ENCODE assay signal across 8 mouse cellular contexts in the genomic region with DNA sequence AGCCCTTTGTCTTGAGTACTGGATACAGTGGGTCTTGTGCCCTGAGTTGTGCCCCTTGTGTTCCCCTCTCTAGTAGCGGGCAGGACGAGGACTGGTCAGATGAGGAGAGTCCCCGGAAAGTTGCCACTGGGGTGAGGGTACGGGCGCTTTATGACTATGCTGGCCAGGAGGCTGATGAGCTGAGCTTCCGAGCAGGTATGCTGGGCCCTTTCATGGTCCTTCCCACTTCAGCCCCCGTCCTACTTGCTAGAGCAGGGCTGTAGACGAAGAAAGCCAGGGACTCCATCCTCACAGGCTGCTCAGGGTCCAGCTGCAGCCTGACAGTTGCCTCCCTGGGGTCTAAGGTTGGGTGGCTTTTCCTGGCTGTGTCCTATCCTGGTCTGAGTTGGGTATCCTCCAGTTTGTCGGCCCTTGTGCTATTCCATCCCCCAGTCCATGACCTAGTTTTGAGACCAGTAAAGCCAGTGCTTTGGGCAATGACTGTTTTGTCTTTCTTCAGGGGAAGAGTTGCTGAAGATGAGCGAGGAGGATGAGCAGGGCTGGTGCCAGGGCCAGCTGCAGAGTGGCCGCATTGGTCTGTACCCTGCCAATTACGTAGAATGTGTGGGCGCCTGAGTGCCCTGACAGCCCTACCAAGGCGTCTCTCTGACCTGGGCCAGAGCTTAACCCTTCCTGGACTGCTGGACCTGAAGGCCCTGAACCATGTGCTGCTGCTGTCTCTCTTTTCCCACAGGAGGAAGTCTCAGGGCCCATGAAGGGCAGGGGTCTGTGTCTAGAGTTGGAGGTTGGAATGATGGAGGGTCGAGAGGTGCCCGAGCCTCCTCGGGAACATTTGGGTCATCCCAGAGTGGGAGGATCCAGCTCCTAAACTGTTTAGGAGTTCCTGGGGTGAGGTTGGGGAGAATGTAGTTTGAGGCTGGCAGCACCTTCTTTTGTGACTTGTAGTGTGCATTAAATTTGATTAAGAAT. TPM values are rescaled to one million over a fixed set of nuclear protein-coding genes. Genes with fewer than 3 reads are reported as not detected.
DNase-seq lines count a peak whose midpoint lies in the region; ATAC-seq lines count a peak whose summit lies in the region.

No protein-coding gene starts in this region.

- H3K4me1 ChIP-seq in embryonic facial prominence, embryonic 10.5 days, result peaks cover 33% of the 10 kb centered on the region
- H3K4me1 ChIP-seq in hindbrain, embryonic 13.5 days (replicated peaks), result peaks cover 22% of the 10 kb centered on the region
- peaks cover 15% of the 10 kb centered on the region for H3K4me1 ChIP-seq in midbrain, embryonic 14.5 days (ENCODE audit: control insufficient read depth, insufficient read depth, low read length)

- H3K4me2 ChIP-seq in hindbrain, embryonic 13.5 days, result peak overlapping the region; percentile 78
- H3K4me2 ChIP-seq in midbrain, embryonic 14.5 days (ENCODE audit: low read length), result peak overlapping the region; percentile 77

- no peaks in the 10 kb centered on the region for H3K9me3 ChIP-seq in embryonic facial prominence, embryonic 10.5 days
- no peaks in the 10 kb centered on the region for H3K9me3 ChIP-seq in hindbrain, embryonic 13.5 days
- no peaks in the 10 kb centered on the region for H3K9me3 ChIP-seq in midbrain, embryonic 14.5 days (ENCODE audit: control insufficient read depth, low read length)

- peak overlapping the region; percentile 89 for H3K9ac ChIP-seq in hindbrain, embryonic 13.5 days
- peak overlapping the region; percentile 86 for H3K9ac ChIP-seq in midbrain, embryonic 14.5 days (replicated peaks; ENCODE audit: low read length)

- 0 out of 2 replicates have a peak, but pooled peaks cover 2% of the 10 kb centered on the region for H3K27me3 ChIP-seq in embryonic facial prominence, embryonic 10.5 days (replicated peaks; ENCODE audit: low read depth, poor library complexity, severe bottlenecking)
- no peaks in the 10 kb centered on the region for H3K27me3 ChIP-seq in hindbrain, embryonic 13.5 days
- H3K27me3 ChIP-seq in midbrain, embryonic 14.5 days (ENCODE audit: control insufficient read depth, insufficient read depth, low read length), result no peaks in the 10 kb centered on the region

- peak overlapping the region; percentile 92 for H3K4me3 ChIP-seq in embryonic facial prominence, embryonic 10.5 days
- peak overlapping the region; percentile 64 for H3K4me3 ChIP-seq in hindbrain, embryonic 13.5 days
- H3K4me3 ChIP-seq in midbrain, embryonic 14.5 days (replicated peaks; ENCODE audit: low read depth, low read length), result peak overlapping the region; percentile 76

- WGBS in embryonic facial prominence, embryonic 10.5 days, result 86% methylated on average over 17 of the region's 17 CpGs
- WGBS in hindbrain, embryonic 13.5 days, result 87% methylated on average over 17 of the region's 17 CpGs
- 89% methylated on average over 17 of the region's 17 CpGs for WGBS in midbrain, embryonic 14.5 days

- 0 out of 2 replicates have a peak, but pooled peaks have one; percentile 1 for ATAC-seq in hindbrain, embryonic 13.5 days (ENCODE audit: low FRiP score)
- no peak for ATAC-seq in midbrain, embryonic 14.5 days (ENCODE audit: low FRiP score, low TSS enrichment)

- DNase-seq in kidney, adult 18-20 months, result peak; percentile 19
- DNase-seq in kidney, postnatal 36 days, result no peak
- DNase-seq in embryonic facial prominence, embryonic 10.5 days (ENCODE audit: low spot score), result no peak
- DNase-seq in midbrain, embryonic 14.5 days, result no peak
- DNase-seq in gastrocnemius, adult 18-20 months (ENCODE audit: low spot score), result no peak
- no peak for DNase-seq in MN1 (ENCODE audit: low spot score)
- no peak for DNase-seq in left cerebral cortex, adult 11 months (ENCODE audit: low spot score)

- H3K36me3 ChIP-seq in embryonic facial prominence, embryonic 10.5 days (replicated peaks), result peaks cover 58% of the 10 kb centered on the region
- peaks cover 22% of the 10 kb centered on the region for H3K36me3 ChIP-seq in hindbrain, embryonic 13.5 days
- peaks cover 27% of the 10 kb centered on the region for H3K36me3 ChIP-seq in midbrain, embryonic 14.5 days (ENCODE audit: control insufficient read depth, insufficient read depth, low read length)

- peak overlapping the region; percentile 97 for H3K27ac ChIP-seq in embryonic facial prominence, embryonic 10.5 days (replicated peaks)
- peak overlapping the region; percentile 96 for H3K27ac ChIP-seq in hindbrain, embryonic 13.5 days
- peak overlapping the region; percentile 91 for H3K27ac ChIP-seq in midbrain, embryonic 14.5 days (replicated peaks; ENCODE audit: low read depth, low read length)

RNA-seq across cellular contexts. Expression of gene Arfgap2, which starts 0.8 kb away (rescaled TPM):
- 101 and 102 TPM in 2 replicates for polyA plus RNA-seq in embryonic facial prominence, embryonic 10.5 days (2016; fragmentation: Nextera tagmentation; extraction: Ambion mirVana)
- polyA plus RNA-seq in hindbrain, embryonic 13.5 days (2015; fragmentation: Nextera tagmentation; extraction: Ambion mirVana), result 69.4 and 70.4 TPM in 2 replicates
- 64.2 and 71.8 TPM in 2 replicates for polyA plus RNA-seq in midbrain, embryonic 14.5 days (2014; fragmentation: Nextera tagmentation; extraction: Ambion mirVana)
- total RNA-seq in gastrocnemius, adult 18-20 months (2021), result 100 to 1,000 TPM; 136 to 146 TPM

RNA-seq across cellular contexts. Expression of gene Pacsin3, which starts 8.2 kb away (rescaled TPM):
- polyA plus RNA-seq in embryonic facial prominence, embryonic 10.5 days (2016; fragmentation: Nextera tagmentation; extraction: Ambion mirVana), result 33.4 and 33.6 TPM in 2 replicates
- polyA plus RNA-seq in hindbrain, embryonic 13.5 days (2015; fragmentation: Nextera tagmentation; extraction: Ambion mirVana), result 12.8 and 14.5 TPM in 2 replicates
- polyA plus RNA-seq in midbrain, embryonic 14.5 days (2014; fragmentation: Nextera tagmentation; extraction: Ambion mirVana), result 8.2 and 11.4 TPM in 2 replicates
- 100 to 1,000 TPM; 311 to 416 TPM for total RNA-seq in gastrocnemius, adult 18-20 months (2021)

RNA-seq across cellular contexts. Expression of gene Ddb2, which starts 27.2 kb away (rescaled TPM):
- polyA plus RNA-seq in embryonic facial prominence, embryonic 10.5 days (2016; fragmentation: Nextera tagmentation; extraction: Ambion mirVana), result 9.3 and 9.9 TPM in 2 replicates
- 14.1 and 15.2 TPM in 2 replicates for polyA plus RNA-seq in hindbrain, embryonic 13.5 days (2015; fragmentation: Nextera tagmentation; extraction: Ambion mirVana)
- 10.6 and 14.6 TPM in 2 replicates for polyA plus RNA-seq in midbrain, embryonic 14.5 days (2014; fragmentation: Nextera tagmentation; extraction: Ambion mirVana)
- total RNA-seq in gastrocnemius, adult 18-20 months (2021), result 1 to 10 TPM; 2.9 TPM
